Mouse (Mus musculus): ENCODE data around the gene Gja5. TPM values are rescaled to one million over a fixed set of nuclear protein-coding genes. Genes with fewer than 3 reads are reported as not detected.
"Not testable (repeated sequence)": the region's sequence is repeated elsewhere in the genome, so short reads cannot be mapped to it uniquely, and the experiment has no call there.

The Gja5 gene
- polyA plus RNA-seq, 1 experiment from 2014 or later, result 3.0 TPM

DNA sequence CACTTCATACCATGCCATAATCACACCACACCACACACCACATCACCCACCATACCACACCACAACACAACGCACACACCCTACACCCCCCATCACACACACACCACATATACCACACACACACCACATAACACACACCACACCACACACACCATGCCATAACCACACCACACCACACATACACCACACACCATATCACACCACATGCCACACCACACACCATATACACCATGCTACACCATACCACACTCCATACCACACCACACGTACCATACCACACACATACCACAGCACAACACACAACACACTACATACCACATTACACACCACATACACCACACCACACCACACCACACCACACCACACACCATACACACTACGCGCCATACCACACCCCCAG, 155.6 kb downstream of the Gja5 start:
- Histone ChIP-seq H3K4me1 (ENCODE audit: control insufficient read depth, low read depth, low read length) (no peaks in the 10 kb centered on the region), H3K27me3 (ENCODE audit: control insufficient read depth, insufficient read depth, low read depth, low read length) (no peaks in the 10 kb centered on the region), H3K9me3 (replicated peaks; ENCODE audit: control insufficient read depth, low read length) (no peaks in the 10 kb centered on the region), H3K9ac (ENCODE audit: low read depth, low read length) (no peak overlapping the region), H3K36me3 (ENCODE audit: control insufficient read depth, insufficient read depth) (no peaks in the 10 kb centered on the region), H3K4me3 (ENCODE audit: low read depth, low read length) (no peak overlapping the region), H3K27ac (ENCODE audit: low read length) (no peak overlapping the region), H3K4me2 (ENCODE audit: low read depth, low read length) (no peak overlapping the region)
- 74% methylated on average over 4 of the region's 4 CpGs for WGBS (ENCODE audit: insufficient replicate concordance)
- ATAC-seq (ENCODE audit: low read depth), result no peak

DNA sequence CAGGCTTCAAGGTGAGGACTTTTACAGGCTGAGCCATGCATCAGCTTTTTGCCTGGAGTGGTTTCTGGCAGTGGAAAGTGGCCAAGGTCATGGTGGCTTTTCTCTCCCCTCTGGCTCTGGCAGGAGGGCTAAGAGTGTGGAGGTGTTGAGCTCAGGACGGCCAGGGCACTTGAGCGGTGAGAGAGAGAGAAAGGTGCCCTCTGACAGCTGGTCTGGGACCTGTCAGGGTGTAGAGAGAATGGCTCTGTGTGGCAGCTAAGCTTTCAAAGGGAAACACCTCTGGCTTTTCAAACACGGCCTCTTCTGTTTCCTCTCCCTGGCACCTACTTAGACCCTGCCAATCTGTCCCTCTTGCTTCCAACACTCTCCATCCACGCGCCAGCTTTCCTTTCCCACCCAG, 158.3 kb downstream of the Gja5 start:
- H3K9ac ChIP-seq (ENCODE audit: low read depth, low read length), result no peak overlapping the region
- 62% methylated on average over 5 of the region's 5 CpGs for WGBS (ENCODE audit: insufficient replicate concordance)
- H3K36me3 ChIP-seq (ENCODE audit: control insufficient read depth, insufficient read depth), result no peaks in the 10 kb centered on the region

DNA sequence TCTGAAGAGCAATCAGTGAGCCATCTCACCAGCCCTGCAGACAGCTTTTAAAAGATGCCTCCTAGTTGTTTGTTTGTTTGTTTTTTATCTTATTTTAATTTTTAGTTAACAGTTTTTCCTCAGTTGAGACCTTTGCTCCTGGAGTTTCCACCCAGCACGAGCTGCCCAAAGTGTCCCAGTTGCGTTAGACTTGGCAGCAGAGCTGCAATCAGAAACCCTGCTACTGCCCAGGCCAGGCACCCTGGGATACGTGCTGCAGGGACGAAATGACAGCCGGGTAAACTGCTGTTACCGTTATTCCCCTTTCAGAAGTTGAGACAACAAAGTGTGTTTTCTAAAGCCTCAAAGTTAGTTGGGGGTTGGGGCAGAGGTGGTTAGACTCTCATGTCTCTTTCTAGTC, 159.6 kb downstream of the Gja5 start:
- Histone ChIP-seq H3K27me3 (ENCODE audit: control insufficient read depth, insufficient read depth, low read depth, low read length) (no peaks in the 10 kb centered on the region), H3K4me2 (ENCODE audit: low read depth, low read length) (no peak overlapping the region), H3K27ac (ENCODE audit: low read length) (no peak overlapping the region), H3K9me3 (replicated peaks; ENCODE audit: control insufficient read depth, low read length) (no peaks in the 10 kb centered on the region), H3K36me3 (ENCODE audit: control insufficient read depth, insufficient read depth) (no peaks in the 10 kb centered on the region), H3K9ac (ENCODE audit: low read depth, low read length) (no peak overlapping the region), H3K4me1 (ENCODE audit: control insufficient read depth, low read depth, low read length) (no peaks in the 10 kb centered on the region), H3K4me3 (ENCODE audit: low read depth, low read length) (no peak overlapping the region)
- 54% methylated on average over 6 of the region's 6 CpGs for WGBS (ENCODE audit: insufficient replicate concordance)
- no peak for ATAC-seq (ENCODE audit: low read depth)

More for the DNA sequence above, 158.3 kb downstream of the Gja5 start:
- Histone ChIP-seq H3K27ac (ENCODE audit: low read length) (no peak overlapping the region), H3K4me2 (ENCODE audit: low read depth, low read length) (no peak overlapping the region), H3K4me1 (ENCODE audit: control insufficient read depth, low read depth, low read length) (no peaks in the 10 kb centered on the region), H3K27me3 (ENCODE audit: control insufficient read depth, insufficient read depth, low read depth, low read length) (no peaks in the 10 kb centered on the region), H3K9me3 (replicated peaks; ENCODE audit: control insufficient read depth, low read length) (no peaks in the 10 kb centered on the region), H3K4me3 (ENCODE audit: low read depth, low read length) (no peak overlapping the region)
- ATAC-seq (ENCODE audit: low read depth), result no peak

DNA sequence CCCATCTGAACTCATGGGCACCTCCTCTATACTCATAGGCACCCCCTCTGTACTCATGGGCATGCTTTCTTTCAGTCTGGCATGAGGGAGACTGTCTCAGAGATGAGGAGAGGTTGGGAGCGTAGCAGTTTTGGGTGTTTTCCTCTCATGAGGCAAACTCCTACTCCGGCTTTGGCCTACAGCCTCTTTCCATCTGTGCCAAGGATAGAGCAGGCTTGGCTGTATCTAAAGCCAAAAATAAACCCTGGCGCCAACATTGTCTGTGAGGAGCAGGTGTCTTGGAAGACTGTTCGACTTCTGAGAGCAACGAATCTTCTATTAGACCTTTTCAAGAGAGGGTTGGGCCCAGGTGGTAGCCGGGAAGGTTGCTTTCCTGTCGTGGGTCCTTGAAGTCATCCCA, 165.1 kb downstream of the Gja5 start:
- H3K4me2 ChIP-seq (ENCODE audit: low read depth, low read length); ATAC-seq (ENCODE audit: low read depth); H3K9me3 ChIP-seq (replicated peaks; ENCODE audit: control insufficient read depth, low read length); H3K9ac ChIP-seq (ENCODE audit: low read depth, low read length); H3K36me3 ChIP-seq (ENCODE audit: control insufficient read depth, insufficient read depth); H3K4me1 ChIP-seq (ENCODE audit: control insufficient read depth, low read depth, low read length); H3K4me3 ChIP-seq (ENCODE audit: low read depth, low read length); H3K27ac ChIP-seq (ENCODE audit: low read length); H3K27me3 ChIP-seq (ENCODE audit: control insufficient read depth, insufficient read depth, low read depth, low read length): not testable (repeated sequence)
- WGBS (ENCODE audit: insufficient replicate concordance), result 61% methylated on average over 7 of the region's 7 CpGs

DNA sequence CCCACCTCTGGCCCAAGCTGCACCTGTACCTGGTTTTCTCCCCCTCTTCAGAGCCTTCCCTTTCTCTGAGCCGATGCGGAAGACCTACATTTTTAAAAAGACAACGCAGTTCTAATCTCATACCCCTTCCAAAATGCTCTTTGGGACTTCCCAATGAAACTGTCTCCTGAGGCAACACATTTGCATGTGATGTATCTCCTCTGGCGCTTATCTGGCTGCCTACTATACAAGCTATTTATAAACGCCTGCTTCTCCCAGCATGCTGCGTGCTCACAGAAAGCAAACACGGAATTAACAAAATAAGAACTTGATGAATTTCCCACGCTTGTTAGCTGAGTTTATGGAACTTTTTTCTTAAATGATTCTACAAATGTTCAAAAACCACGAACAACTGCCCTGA, 167.4 kb downstream of the Gja5 start:
- not testable (repeated sequence) for H3K9me3 ChIP-seq (replicated peaks; ENCODE audit: control insufficient read depth, low read length); H3K27ac ChIP-seq (ENCODE audit: low read length); H3K36me3 ChIP-seq (ENCODE audit: control insufficient read depth, insufficient read depth); H3K4me2 ChIP-seq (ENCODE audit: low read depth, low read length); H3K27me3 ChIP-seq (ENCODE audit: control insufficient read depth, insufficient read depth, low read depth, low read length); H3K4me1 ChIP-seq (ENCODE audit: control insufficient read depth, low read depth, low read length); H3K4me3 ChIP-seq (ENCODE audit: low read depth, low read length); H3K9ac ChIP-seq (ENCODE audit: low read depth, low read length); ATAC-seq (ENCODE audit: low read depth)
- 60% methylated on average over 9 of the region's 9 CpGs for WGBS (ENCODE audit: insufficient replicate concordance)

DNA sequence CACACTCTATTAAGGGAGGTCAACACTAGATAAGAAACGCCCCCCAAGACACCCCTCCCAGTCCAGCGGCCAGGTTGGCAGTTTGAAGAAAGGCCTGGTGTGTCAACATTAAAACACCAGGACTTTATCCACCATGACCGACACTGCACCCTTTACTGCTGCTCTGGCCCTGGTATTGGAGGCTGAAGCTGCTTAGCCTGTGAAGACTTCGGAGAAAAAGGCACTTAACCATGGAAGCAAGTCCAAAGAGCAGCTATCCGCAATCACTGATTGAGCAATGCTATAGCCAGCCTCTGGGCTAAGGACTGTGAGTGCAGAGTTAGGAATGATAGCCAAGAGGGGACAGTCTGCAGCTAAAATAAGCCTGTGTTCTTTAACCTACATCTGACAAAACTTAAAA, 167.9 kb downstream of the Gja5 start:
- H3K27ac ChIP-seq (ENCODE audit: low read length); H3K9ac ChIP-seq (ENCODE audit: low read depth, low read length); H3K36me3 ChIP-seq (ENCODE audit: control insufficient read depth, insufficient read depth); ATAC-seq (ENCODE audit: low read depth); H3K27me3 ChIP-seq (ENCODE audit: control insufficient read depth, insufficient read depth, low read depth, low read length); H3K4me3 ChIP-seq (ENCODE audit: low read depth, low read length); H3K4me2 ChIP-seq (ENCODE audit: low read depth, low read length); H3K9me3 ChIP-seq (replicated peaks; ENCODE audit: control insufficient read depth, low read length); H3K4me1 ChIP-seq (ENCODE audit: control insufficient read depth, low read depth, low read length): not testable (repeated sequence)
- 48% methylated on average over 5 of the region's 5 CpGs for WGBS (ENCODE audit: insufficient replicate concordance)

DNA sequence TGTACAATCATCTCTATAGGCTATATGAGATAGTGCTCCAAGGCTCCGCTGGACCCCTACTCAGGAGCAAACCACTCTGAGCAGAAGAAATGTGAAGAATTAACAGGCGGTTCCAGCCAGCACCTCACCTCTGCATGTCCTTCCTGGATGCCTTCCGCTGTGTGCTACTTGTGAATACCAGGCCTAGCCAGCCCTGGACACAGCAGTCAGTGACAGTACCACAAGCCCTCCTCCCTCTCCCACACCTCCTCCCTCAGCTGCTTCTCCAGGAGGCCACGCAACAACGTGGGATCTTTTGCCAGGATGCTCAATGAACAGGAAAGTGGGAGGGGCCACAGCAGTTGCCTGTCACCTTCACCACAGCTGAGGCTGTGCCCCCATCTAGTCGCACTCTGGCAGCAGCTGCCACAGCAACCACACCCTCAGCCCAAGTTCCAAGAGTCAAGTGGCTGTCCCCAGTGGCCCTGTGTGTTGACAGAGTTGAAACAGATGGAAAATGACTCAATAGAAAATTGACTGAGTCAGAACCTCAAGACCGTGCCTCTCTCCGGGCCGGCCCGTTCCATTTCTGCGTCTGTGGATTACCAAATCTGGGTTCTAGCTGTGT, 171.4 kb downstream of the Gja5 start:
- ATAC-seq (ENCODE audit: low read depth); H3K9ac ChIP-seq (ENCODE audit: low read depth, low read length); H3K27me3 ChIP-seq (ENCODE audit: control insufficient read depth, insufficient read depth, low read depth, low read length); H3K4me3 ChIP-seq (ENCODE audit: low read depth, low read length); H3K27ac ChIP-seq (ENCODE audit: low read length); H3K36me3 ChIP-seq (ENCODE audit: control insufficient read depth, insufficient read depth); H3K9me3 ChIP-seq (replicated peaks; ENCODE audit: control insufficient read depth, low read length); H3K4me1 ChIP-seq (ENCODE audit: control insufficient read depth, low read depth, low read length); H3K4me2 ChIP-seq (ENCODE audit: low read depth, low read length): not testable (repeated sequence)
- WGBS (ENCODE audit: insufficient replicate concordance), result 10% methylated on average over 2 of the region's 11 CpGs

DNA sequence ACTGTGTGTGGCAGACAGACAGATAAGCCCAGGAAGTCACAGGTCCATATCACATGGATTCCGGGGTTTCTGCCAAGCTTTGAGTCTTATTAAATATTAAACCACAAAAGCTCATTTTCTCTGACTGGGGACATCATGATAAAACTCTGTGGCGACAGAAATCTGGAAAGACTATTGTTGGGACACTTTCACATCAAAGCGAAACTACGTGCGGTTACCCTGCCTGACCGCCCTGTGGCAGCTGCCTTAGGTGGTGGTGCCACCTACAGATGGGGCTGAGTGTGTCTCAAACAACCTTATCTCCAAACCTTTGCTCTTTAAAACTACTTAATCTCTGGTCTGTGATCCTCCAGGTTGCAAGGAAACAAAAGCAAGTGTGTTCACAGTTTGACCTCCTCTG, 171.9 kb downstream of the Gja5 start:
- no peaks in the 10 kb centered on the region for H3K27me3 ChIP-seq (ENCODE audit: control insufficient read depth, insufficient read depth, low read depth, low read length)
- H3K27ac ChIP-seq (ENCODE audit: low read length), result no peak overlapping the region
- H3K36me3 ChIP-seq (ENCODE audit: control insufficient read depth, insufficient read depth), result no peaks in the 10 kb centered on the region
- no peak for ATAC-seq (ENCODE audit: low read depth)
- peak overlapping the region; percentile 5; the same call in 1 of the 2 replicates for H3K9ac ChIP-seq (ENCODE audit: low read depth, low read length)
- H3K4me2 ChIP-seq (ENCODE audit: low read depth, low read length), result peak overlapping the region; percentile 27
- peak overlapping the region; percentile 34 for H3K4me3 ChIP-seq (ENCODE audit: low read depth, low read length)
- no peaks in the 10 kb centered on the region for H3K9me3 ChIP-seq (replicated peaks; ENCODE audit: control insufficient read depth, low read length)
- no peaks in the 10 kb centered on the region; the same call in 1 of the 2 replicates for H3K4me1 ChIP-seq (ENCODE audit: control insufficient read depth, low read depth, low read length)
- WGBS (ENCODE audit: insufficient replicate concordance), result 14% methylated on average over 6 of the region's 6 CpGs

DNA sequence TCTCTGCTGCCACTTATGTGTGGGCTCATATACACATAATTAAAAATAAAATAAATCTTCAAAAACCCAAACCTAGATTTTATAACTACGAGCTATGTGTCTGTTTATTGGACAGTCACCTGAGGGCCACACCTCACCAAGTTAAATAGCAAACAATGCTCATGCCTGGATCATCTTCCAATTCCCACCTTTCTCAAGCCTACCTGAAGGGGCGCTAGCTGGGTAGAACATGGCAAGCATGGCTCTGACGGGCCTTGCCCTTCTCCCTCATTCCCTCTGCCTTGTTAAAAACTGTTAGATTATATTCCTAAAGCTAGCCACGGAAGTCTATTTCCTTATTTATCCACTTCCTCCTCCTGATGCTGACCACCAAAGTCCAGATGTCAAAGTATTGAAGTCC, 173.9 kb downstream of the Gja5 start:
- Histone ChIP-seq H3K4me1 (ENCODE audit: control insufficient read depth, low read depth, low read length) (no peaks in the 10 kb centered on the region; the same call in 1 of the 2 replicates), H3K27ac (ENCODE audit: low read length) (no peak overlapping the region), H3K9me3 (replicated peaks; ENCODE audit: control insufficient read depth, low read length) (no peaks in the 10 kb centered on the region), H3K9ac (ENCODE audit: low read depth, low read length) (no peak overlapping the region), H3K4me2 (ENCODE audit: low read depth, low read length) (no peak overlapping the region), H3K4me3 (ENCODE audit: low read depth, low read length) (no peak overlapping the region), H3K36me3 (ENCODE audit: control insufficient read depth, insufficient read depth) (no peaks in the 10 kb centered on the region), H3K27me3 (ENCODE audit: control insufficient read depth, insufficient read depth, low read depth, low read length) (no peaks in the 10 kb centered on the region)
- ATAC-seq (ENCODE audit: low read depth), result no peak
- 33% methylated on average over 4 of the region's 4 CpGs for WGBS (ENCODE audit: insufficient replicate concordance)

All from liver, embryonic 16.5 days (tissue).